Mouse (Mus musculus) heart, postnatal 0 days (tissue): Measurements from ENCODE around the gene Atg101. TPM values are rescaled to one million over a fixed set of nuclear protein-coding genes. Genes with fewer than 3 reads are reported as not detected.

Experiments
- ATAC-seq: fragments of 200-750 bp; cut with Nextera tagmentation; 2 replicates; pipeline ENCODE4 v1.8.0; 2017; ENCODE audit warnings: low read depth, moderate number of reproducible peaks, moderate library complexity; ENCODE audit not compliant: insufficient read depth
- DNase-seq: peaks from one replicate; pipeline ENCODE4 v3.0.0-alpha.2; 2016; ENCODE audit warnings: low spot score
- H3K27ac ChIP-seq: fragments of 300-500 bp; sonication (generic); 2 replicates; pipeline ENCODE4 v1.5.1; 2014; ENCODE audit warnings: low read depth, mild to moderate bottlenecking
- H3K27me3 ChIP-seq: fragments of 300-500 bp; sonication (generic); 2 replicates; pipeline ENCODE4 v1.6.1; 2014; ENCODE audit warnings: low read length, mixed read lengths; ENCODE audit not compliant: control insufficient read depth, insufficient read depth
- H3K36me3 ChIP-seq: fragments of 300-500 bp; sonication (generic); replicated peaks from 2 replicates; pipeline ENCODE4 v1.6.1; 2014; ENCODE audit warnings: low read length, mixed read lengths; ENCODE audit not compliant: control insufficient read depth, insufficient read depth
- H3K4me1 ChIP-seq: fragments of 300-500 bp; sonication (generic); 2 replicates; pipeline ENCODE4 v1.6.1; 2014; ENCODE audit warnings: antibody characterized with exemption; ENCODE audit not compliant: control insufficient read depth, insufficient read depth
- H3K4me2 ChIP-seq: fragments of 300-500 bp; sonication (generic); 2 replicates; pipeline ENCODE4 v1.6.1; 2014; ENCODE audit warnings: low read depth, mild to moderate bottlenecking, low read length, moderate library complexity
- H3K4me3 ChIP-seq: fragments of 300-500 bp; sonication (generic); 2 replicates; pipeline ENCODE4 v1.5.1; 2014; ENCODE audit warnings: low read depth, low read length
- H3K9ac ChIP-seq: fragments of 300-500 bp; sonication (generic); replicated peaks from 2 replicates; pipeline ENCODE4 v1.6.1; 2014; ENCODE audit warnings: low read depth, low read length, mixed read lengths
- H3K9me3 ChIP-seq: fragments of 300-500 bp; sonication (generic); replicated peaks from 2 replicates; pipeline ENCODE4 v1.6.1; 2016; ENCODE audit warnings: low read length; ENCODE audit not compliant: control insufficient read depth
- CTCF ChIP-seq: IDR thresholded peaks from 2 replicates; pipeline ENCODE4 v1.5.1; 2016; ENCODE audit warnings: antibody characterized with exemption, control low read depth, low read depth
- EP300 ChIP-seq: IDR thresholded peaks from 2 replicates; pipeline ENCODE4 v1.6.1; 2016; ENCODE audit warnings: antibody characterized with exemption, low read depth
- WGBS: fragments of 180-500 bp; shearing (Covaris S2); extraction: QIAGEN DNeasy Blood & Tissue Kit; methylation state at CpG from one replicate; pipeline ENCODE4 v1.1.7; 2014; 5-methylcytosine and 5-hydroxymethylcytosine counted together
- polyA plus RNA-seq: library from polyadenylated mRNA; unstranded; fragments of >200 nt; fragmentation: Nextera tagmentation; extraction: Ambion mirVana; gene quantifications from 2 replicates; pipeline ENCODE4 v1.2.1, GENCODE M21; 2015
- total RNA-seq: library from RNA; depleted of rRNA; stranded (reverse); fragments of >200 nt; gene quantifications from 2 replicates; pipeline ENCODE4 v1.2.3, GENCODE M21; 2014; ENCODE audit warnings: low replicate concordance

Gene Atg101
- total and polyA plus RNA-seq, 2 experiments from 2014 or later = 48.6 to 61.6 TPM

DNA sequence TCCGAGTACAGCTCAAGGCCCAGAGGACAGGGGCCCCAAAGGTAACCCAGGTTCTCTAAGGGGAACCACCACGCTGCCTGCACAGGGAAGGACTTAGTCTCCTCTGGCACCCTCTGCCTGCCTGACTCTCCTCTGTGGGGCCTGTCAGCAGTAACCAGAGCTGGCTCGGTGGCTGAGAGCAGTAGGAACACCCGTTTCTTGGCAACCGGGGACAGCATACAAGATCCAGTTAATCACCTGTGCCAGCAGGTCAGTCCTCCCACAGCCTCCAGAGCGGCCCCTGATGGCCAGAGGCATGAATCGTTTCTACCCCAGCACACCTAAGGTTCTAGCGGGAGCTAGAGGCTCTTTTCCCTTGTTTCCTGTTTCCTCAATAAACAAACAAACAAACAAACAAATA is 41.4 kb upstream of the Atg101 start:
- 20% methylated on average over 8 of the region's 8 CpGs for WGBS
- no peak for TF ChIP-seq EP300
- peak; percentile 53 for TF ChIP-seq CTCF
- Histone ChIP-seq H3K27ac (peak overlapping the region; percentile 97), H3K9ac (peak overlapping the region; percentile 48; the same call in 1 of the 2 replicates), H3K4me2 (no peak overlapping the region), H3K27me3 (no peaks in the 10 kb centered on the region), H3K36me3 (no peaks in the 10 kb centered on the region), H3K9me3 (no peaks in the 10 kb centered on the region), H3K4me3 (no peak overlapping the region), H3K4me1 (peaks cover 40% of the 10 kb centered on the region)
- peak; percentile 90 for DNase-seq
- ATAC-seq = peak; percentile 21

DNA sequence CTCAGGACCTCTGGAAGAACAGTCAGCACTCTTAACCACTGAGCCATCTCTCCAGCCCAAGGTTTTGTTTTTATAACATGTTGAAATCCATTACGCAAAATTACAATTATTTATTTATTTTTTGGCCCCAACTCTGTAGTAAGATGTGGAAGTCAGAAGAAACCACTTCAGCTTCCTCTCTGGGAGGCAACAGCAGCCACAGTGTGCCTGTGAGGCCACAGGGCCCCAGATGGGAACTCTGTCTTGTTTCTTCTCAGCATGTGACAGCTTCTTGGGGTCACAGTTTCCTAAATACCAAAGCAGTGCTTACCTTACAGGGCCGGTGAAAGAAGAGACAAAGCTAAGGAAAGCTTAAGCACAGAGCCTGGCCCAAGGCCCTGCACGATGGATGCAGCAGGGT is 40.1 kb upstream of the Atg101 start:
- no peak for ATAC-seq
- H3K27me3 ChIP-seq = no peaks in the 10 kb centered on the region
- no peak overlapping the region for H3K4me3 ChIP-seq
- H3K9me3 ChIP-seq = no peaks in the 10 kb centered on the region
- peaks cover 49% of the 10 kb centered on the region for H3K4me1 ChIP-seq
- no peak for TF ChIP-seq EP300
- TF ChIP-seq CTCF = no peak
- WGBS = 69% methylated on average over 3 of the region's 3 CpGs
- H3K9ac ChIP-seq = no peak overlapping the region
- no peak overlapping the region for H3K27ac ChIP-seq
- no peak for DNase-seq
- no peaks in the 10 kb centered on the region for H3K36me3 ChIP-seq
- no peak overlapping the region for H3K4me2 ChIP-seq

DNA sequence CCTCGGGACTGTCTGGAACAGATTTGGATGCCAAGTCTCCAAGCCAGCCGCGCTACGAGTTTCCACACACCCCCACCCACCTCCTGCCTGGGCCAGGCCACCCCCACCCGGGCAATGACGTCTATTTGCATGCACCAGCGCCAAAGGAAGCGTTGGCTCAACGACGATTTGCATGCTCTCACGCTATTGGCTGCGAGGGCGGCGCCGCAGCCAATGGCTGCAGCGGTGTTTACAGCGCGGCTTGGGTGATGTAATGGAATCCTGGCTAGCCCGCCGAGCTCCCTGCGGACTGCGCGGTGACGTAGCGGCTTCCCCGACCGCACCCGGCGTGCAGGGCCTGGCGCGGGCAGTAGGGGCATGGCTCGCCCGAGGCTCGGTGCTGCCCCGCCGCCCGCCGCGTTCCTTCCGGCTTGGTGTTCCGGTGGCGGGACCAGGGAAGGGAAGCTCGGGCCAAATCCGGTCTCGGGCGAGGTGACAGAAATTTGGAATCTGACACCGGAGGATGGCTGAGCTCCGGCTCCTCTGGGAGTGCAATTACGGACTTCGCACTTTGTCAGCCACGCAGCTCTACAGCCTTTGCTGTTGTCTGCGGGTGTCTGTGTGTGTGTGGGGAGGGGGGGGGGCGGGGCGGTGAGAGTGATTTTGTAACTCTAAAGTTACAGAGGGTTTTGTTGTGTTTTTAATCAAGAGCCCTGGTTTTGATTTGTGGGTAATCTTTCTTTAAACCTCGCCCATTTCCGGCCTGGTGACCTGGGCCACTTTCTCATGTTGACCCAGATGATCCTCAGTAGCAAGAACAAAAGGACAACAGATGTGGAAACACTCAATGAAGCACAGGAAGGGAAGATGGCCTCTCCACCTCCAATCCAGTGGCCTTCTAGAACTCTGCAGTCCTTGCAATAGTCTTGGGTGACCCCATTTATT is 37.6 kb upstream of the Atg101 start:
- peak overlapping the region; percentile 37 for H3K4me3 ChIP-seq
- peak overlapping the region; percentile 95 for H3K27ac ChIP-seq
- peak overlapping the region; percentile 60 for H3K4me2 ChIP-seq
- H3K9me3 ChIP-seq = no peaks in the 10 kb centered on the region
- ATAC-seq (peak; percentile 92), DNase-seq (peak; percentile 98)
- peak overlapping the region; percentile 52 for H3K9ac ChIP-seq
- H3K36me3 ChIP-seq = no peaks in the 10 kb centered on the region
- no peaks in the 10 kb centered on the region for H3K27me3 ChIP-seq
- H3K4me1 ChIP-seq = peaks cover 44% of the 10 kb centered on the region
- TF ChIP-seq EP300 (peak; percentile 82), CTCF (no peak; the same call in 1 of the 2 replicates)
- 1% methylated on average over 56 of the region's 56 CpGs for WGBS

DNA sequence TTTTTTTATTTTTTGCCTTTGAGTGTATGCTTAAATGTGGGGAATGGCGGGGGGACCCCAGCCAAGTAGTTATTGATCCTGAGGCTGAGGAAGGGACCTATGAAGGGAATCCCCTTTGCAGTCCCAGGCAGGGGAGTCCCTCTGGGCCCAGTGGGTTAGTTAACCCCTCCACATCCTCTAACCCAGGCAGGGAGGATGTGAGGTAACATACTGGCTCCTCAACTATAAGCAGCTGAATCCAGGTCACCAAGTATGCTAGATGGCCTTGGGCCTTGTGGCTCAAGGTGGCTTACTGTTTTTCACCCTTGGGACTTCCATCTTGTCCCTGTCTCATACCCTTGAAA is 36.9 kb upstream of the Atg101 start:
- no peaks in the 10 kb centered on the region for H3K36me3 ChIP-seq
- WGBS = 80% methylated on average over 1 of the region's 1 CpGs
- no peaks in the 10 kb centered on the region for H3K27me3 ChIP-seq
- TF ChIP-seq CTCF = no peak
- 0 out of 2 replicates have a peak, but pooled peaks have one; percentile 28 for TF ChIP-seq EP300
- no peaks in the 10 kb centered on the region for H3K9me3 ChIP-seq
- ATAC-seq = no peak
- H3K27ac ChIP-seq = peak overlapping the region; percentile 95
- no peak overlapping the region for H3K9ac ChIP-seq
- H3K4me3 ChIP-seq = no peak overlapping the region
- no peak for DNase-seq
- peak overlapping the region; percentile 60; the same call in 1 of the 2 replicates for H3K4me2 ChIP-seq
- H3K4me1 ChIP-seq = peaks cover 38% of the 10 kb centered on the region

DNA sequence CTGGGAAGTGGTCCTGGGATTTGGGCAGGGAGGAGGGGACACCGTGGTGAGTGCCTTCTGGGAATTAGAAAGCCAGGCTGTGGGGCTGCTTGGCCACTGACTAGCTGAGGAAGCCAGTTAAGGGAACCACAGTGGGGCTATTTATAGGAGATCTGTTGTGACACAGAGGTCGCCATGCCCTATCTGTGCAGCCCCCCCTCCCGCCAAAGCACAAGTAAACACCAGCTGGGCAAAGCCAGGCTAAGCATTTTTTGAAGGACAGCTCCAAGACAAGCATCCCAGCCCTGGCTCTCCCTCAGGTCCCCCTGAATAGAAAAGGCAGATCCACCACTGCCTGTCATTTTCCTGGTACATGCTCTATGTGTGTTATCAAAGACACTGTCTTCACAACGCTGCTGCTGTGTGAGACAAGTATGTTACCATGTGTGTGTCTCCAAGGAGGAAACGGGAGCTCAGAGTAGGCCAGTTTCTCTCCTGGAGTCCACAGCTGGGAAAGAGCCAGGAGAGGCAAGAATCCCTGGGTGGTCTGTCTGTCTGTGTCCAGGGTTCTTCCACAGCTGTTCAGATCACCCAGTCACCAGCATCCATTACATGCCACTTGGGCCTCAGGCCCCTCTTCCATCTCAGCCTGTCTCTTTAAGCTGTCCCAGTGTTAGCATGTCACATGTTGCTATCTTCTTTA is 35.9 kb upstream of the Atg101 start:
- ATAC-seq = 0 out of 2 replicates have a peak, but pooled peaks have one; percentile 23

More for the DNA sequence above, 35.9 kb upstream of the Atg101 start:
- Histone ChIP-seq H3K9ac (0 out of 2 replicates have a peak overlapping the region, but pooled peaks have one; percentile 19), H3K4me2 (0 out of 2 replicates have a peak overlapping the region, but pooled peaks have one; percentile 1), H3K9me3 (no peaks in the 10 kb centered on the region), H3K36me3 (no peaks in the 10 kb centered on the region), H3K4me3 (no peak overlapping the region), H3K27me3 (no peaks in the 10 kb centered on the region), H3K27ac (peak overlapping the region; percentile 95), H3K4me1 (peaks cover 35% of the 10 kb centered on the region)
- TF ChIP-seq EP300 = no peak
- TF ChIP-seq CTCF = peak; percentile 2; the same call in 1 of the 2 replicates
- WGBS = 16% methylated on average over 5 of the region's 5 CpGs
- DNase-seq = peak; percentile 83
